Mouse (Mus musculus) bone marrow macrophage, adult 2 months (primary cell): ENCODE measurements around the gene Fgfr2.

Source experiments
- CTCF ChIP-seq: IDR thresholded peaks from 2 replicates; pipeline ENCODE4 v1.5.1; 2012; ENCODE audit warnings: low read depth, mild to moderate bottlenecking, low read length, moderate library complexity
- POLR2A ChIP-seq: IDR thresholded peaks from 2 replicates; pipeline ENCODE4 v1.6.1; 2012; ENCODE audit warnings: mild to moderate bottlenecking, low read depth, low read length, borderline replicate concordance

GRCm38 (mm10) chr7:131260946-131261345 is 1862.2 kb downstream of the Fgfr2 start:
- no peak for TF ChIP-seq CTCF
- TF ChIP-seq POLR2A, result no peak
